Mouse (Mus musculus) hindbrain, embryonic 15.5 days (tissue): ENCODE data around the gene Olfr506. TPM values are rescaled to one million over a fixed set of nuclear protein-coding genes. Genes with fewer than 3 reads are reported as not detected.
"Not testable (repeated sequence)": the region's sequence is repeated elsewhere in the genome, so short reads cannot be mapped to it uniquely, and the experiment has no call there.

Experiments
- ATAC-seq: fragments of 200-750 bp; cut with Nextera tagmentation; 2 replicates; pipeline ENCODE4 v1.8.0; 2017; ENCODE audit warnings: low read depth, moderate number of reproducible peaks, moderate TSS enrichment; ENCODE audit not compliant: low FRiP score
- H3K27ac ChIP-seq: fragments of 300-500 bp; sonication (generic); replicated peaks from 2 replicates; pipeline ENCODE4 v1.5.1; 2015; ENCODE audit warnings: mild to moderate bottlenecking, inconsistent platforms
- H3K27me3 ChIP-seq: fragments of 300-500 bp; sonication (generic); 2 replicates; pipeline ENCODE4 v1.6.1; 2015; ENCODE audit warnings: control low read depth, inconsistent platforms
- H3K36me3 ChIP-seq: fragments of 300-500 bp; sonication (generic); 2 replicates; pipeline ENCODE4 v1.6.1; 2015; ENCODE audit warnings: control low read depth, inconsistent platforms
- H3K4me1 ChIP-seq: fragments of 300-500 bp; sonication (generic); replicated peaks from 2 replicates; pipeline ENCODE4 v1.6.1; 2015; ENCODE audit warnings: control low read depth, inconsistent platforms
- H3K4me2 ChIP-seq: fragments of 300-500 bp; sonication (generic); 2 replicates; pipeline ENCODE4 v1.6.1; 2015; ENCODE audit warnings: moderate library complexity, mild to moderate bottlenecking, inconsistent platforms
- H3K4me3 ChIP-seq: fragments of 300-500 bp; sonication (generic); 2 replicates; pipeline ENCODE4 v1.5.1; 2015; ENCODE audit warnings: mild to moderate bottlenecking, inconsistent platforms
- H3K9ac ChIP-seq: fragments of 300-500 bp; sonication (generic); 2 replicates; pipeline ENCODE4 v1.6.1; 2015; ENCODE audit warnings: inconsistent platforms
- H3K9me3 ChIP-seq: fragments of 300-500 bp; sonication (generic); 2 replicates; pipeline ENCODE4 v1.6.1; 2016; ENCODE audit warnings: control low read depth, inconsistent platforms
- WGBS: fragments of 180-500 bp; shearing (Covaris S2); methylation state at CpG from one replicate; pipeline ENCODE4 v1.1.7; 2015; 5-methylcytosine and 5-hydroxymethylcytosine counted together
- polyA plus RNA-seq: library from polyadenylated mRNA; unstranded; fragments of >200 nt; fragmentation: Nextera tagmentation; extraction: Ambion mirVana; gene quantifications from 2 replicates; pipeline ENCODE4 v1.2.1, GENCODE M21; 2015

Olfr506 gene
- polyA plus RNA-seq = not detected in 2 replicates

DNA sequence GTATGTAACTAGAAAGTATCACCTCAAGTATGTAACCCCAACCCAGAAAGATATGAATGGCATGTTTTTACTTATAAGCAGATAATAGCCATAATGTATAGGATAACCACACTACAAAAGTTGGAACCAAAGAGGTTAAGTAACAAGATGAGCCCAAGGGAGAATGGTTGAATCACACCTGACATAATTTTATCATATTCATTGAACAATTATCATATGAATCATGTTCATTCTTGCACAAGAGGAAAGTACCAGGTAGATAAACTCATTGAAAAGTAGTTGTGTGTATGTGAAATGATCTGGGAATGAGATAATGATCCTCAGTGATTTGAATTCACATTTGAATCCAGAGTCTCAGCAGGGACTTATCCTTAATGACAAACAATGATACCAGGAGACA lies at the start of gene Olfr506:
TSS of gene Olfr506 (plus strand) at position 301 of the 400 bp plus-strand sequence.
- Histone ChIP-seq H3K4me3 (no peak within 1 kb of the TSS), H3K9me3 (no peaks in the 10 kb centered on the region), H3K9ac (no peak within 1 kb of the TSS), H3K27me3 (no peaks in the 10 kb centered on the region), H3K4me2 (no peak within 1 kb of the TSS), H3K36me3 (no peaks in the 10 kb centered on the region), H3K27ac (no peak within 1 kb of the TSS), H3K4me1 (no peaks in the 10 kb centered on the region)
- ATAC-seq = no peak

DNA sequence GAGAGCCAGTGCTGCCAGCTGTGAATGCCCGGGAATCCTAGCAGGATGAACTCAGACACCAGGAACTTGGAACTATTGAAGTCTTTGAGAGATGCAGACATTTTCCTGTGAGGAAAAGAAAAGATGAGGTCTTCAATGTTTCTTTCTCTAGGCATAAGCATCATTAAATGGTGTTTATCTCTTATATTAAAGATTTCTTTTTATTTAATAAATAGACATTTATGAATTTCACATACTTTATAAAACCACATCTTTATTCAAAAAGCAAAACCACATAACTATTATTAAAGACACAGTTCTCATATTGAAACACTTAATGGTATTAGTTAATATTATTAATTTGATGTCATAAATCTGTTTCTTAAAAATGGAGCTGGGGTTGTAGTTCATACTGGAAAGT lies 44.9 kb upstream of the Olfr506 start, which contains the start of gene Olfr504:
TSS of gene Olfr504 (minus strand) at position 101 of the 400 bp plus-strand sequence.
- 89% methylated on average over 1 of the region's 1 CpGs for WGBS
- no peak for ATAC-seq

DNA sequence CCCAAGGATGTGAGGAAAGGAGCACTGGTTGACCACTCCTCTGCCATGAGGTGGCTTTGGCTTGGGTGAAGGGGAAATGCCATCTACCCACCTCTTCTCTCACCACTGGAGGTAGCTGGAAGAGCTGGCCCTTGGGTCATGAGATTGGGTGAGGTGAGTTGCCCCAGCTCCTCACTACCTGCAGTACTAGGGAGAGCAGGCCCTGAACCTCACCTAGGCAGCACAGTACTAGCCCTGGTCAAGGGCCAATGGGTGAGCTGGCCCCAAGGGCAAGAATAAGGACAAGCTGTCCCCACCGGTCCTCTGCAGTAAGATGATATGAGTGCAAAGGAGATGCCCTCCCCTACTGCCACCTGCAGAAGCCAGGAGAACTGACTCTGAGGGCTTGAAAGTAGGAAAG lies 20.8 kb upstream of the Olfr506 start:
- Histone ChIP-seq H3K4me1 (no peaks in the 10 kb centered on the region), H3K9ac (no peak overlapping the region), H3K27me3 (no peaks in the 10 kb centered on the region), H3K27ac (no peak overlapping the region), H3K4me3 (no peak overlapping the region), H3K36me3 (no peaks in the 10 kb centered on the region), H3K9me3 (no peaks in the 10 kb centered on the region), H3K4me2 (no peak overlapping the region)
- ATAC-seq = no peak
- 96% methylated on average over 1 of the region's 1 CpGs for WGBS

More for the DNA sequence above, 44.9 kb upstream of the Olfr506 start, which contains the start of gene Olfr504:
- Histone ChIP-seq H3K9me3 (no peaks in the 10 kb centered on the region), H3K4me2 (no peak within 1 kb of the TSS), H3K9ac (no peak within 1 kb of the TSS), H3K4me3 (no peak within 1 kb of the TSS), H3K27me3 (no peaks in the 10 kb centered on the region), H3K4me1 (no peaks in the 10 kb centered on the region), H3K27ac (no peak within 1 kb of the TSS), H3K36me3 (no peaks in the 10 kb centered on the region)

DNA sequence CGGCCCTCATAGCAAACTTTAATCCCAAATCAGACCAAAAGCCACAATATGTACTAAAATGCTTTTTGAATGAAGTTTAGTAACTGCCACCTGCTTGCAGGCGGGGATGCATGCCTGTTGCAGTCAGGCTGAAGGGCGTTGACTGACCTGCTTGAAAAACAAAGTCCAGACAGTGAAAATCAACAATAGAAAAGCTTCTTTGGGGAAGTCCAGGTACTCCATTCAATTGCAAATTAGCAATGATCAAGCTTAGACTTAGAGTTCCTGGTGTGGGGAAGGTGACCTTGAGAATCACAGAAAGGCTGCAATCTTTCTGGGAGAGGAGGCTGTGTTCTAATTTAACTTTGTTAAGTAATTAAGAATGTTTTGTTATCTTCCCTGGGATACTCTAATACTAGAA lies 8.7 kb upstream of the Olfr506 start:
- not testable (repeated sequence) for H3K27me3 ChIP-seq, H3K9ac ChIP-seq, H3K4me3 ChIP-seq, H3K4me2 ChIP-seq, H3K36me3 ChIP-seq, ATAC-seq, H3K9me3 ChIP-seq, H3K27ac ChIP-seq, H3K4me1 ChIP-seq
- WGBS = 84% methylated on average over 3 of the region's 3 CpGs

DNA sequence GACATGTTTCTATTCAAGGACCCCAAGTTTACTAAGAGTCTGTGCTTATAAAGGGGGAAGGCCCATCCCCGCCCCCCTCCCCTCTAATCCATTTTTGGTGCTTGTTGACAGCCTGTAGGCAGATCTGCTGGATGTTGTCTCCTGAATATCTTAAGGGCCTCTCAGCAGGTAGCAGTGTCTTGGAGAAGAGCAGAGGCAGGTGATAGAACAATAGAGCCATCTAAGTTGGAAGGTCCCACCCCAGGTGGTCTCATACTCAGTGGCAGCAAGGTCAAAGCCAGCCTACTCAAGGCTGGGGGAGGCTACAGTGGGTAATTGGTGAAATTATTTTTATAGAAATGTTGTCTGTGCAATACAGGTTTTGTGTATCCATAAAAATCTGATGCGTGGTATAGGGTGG lies 3.5 kb downstream of the Olfr506 start:
- no peaks in the 10 kb centered on the region for H3K27me3 ChIP-seq
- no peaks in the 10 kb centered on the region for H3K4me1 ChIP-seq
- H3K27ac ChIP-seq = no peak overlapping the region
- no peak overlapping the region for H3K9ac ChIP-seq
- no peak overlapping the region for H3K4me3 ChIP-seq
- H3K36me3 ChIP-seq = no peaks in the 10 kb centered on the region
- no peak for ATAC-seq
- no peaks in the 10 kb centered on the region for H3K9me3 ChIP-seq
- H3K4me2 ChIP-seq = no peak overlapping the region
- 87% methylated on average over 2 of the region's 2 CpGs for WGBS

DNA sequence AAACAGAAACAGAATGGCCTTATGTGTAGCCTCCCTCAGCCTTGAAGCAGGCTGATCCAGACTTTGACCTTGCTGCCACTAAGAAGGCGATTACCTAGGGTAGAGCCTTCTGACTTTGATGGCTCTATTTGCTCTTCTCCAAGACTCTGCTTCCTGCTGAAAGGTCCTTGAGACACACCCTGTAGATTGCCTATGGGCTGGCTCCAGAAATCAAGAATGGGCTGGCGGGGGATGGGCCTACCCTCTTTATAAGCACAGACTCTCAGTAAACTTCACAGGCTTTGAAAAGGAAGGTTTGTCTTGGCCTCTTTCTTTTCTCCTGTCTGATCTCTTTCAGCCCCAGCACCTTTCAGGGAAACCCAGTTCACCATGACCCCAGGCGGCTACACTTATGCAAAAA lies 6.2 kb downstream of the Olfr506 start:
- H3K36me3 ChIP-seq, H3K4me3 ChIP-seq, H3K27ac ChIP-seq, ATAC-seq, H3K9ac ChIP-seq, H3K4me2 ChIP-seq, H3K4me1 ChIP-seq, H3K9me3 ChIP-seq, H3K27me3 ChIP-seq: not testable (repeated sequence)
- 70% methylated on average over 3 of the region's 3 CpGs for WGBS

DNA sequence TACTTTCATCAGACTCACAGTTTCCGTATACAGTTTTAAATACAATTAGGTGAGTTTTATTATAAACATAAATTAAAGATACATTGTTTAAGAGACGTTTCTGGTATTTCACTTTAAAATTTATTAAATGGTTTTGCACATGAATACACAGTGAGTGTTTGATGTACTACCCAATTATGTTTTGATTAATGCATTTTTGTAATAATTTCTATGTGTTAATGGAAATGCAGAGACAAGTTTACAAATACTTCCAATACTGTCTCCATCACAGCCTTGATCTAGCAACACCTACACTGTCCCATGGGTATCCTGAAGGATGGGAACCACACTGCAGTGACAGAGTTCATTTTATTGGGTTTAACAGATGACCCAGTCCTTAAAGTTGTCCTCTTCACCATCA lies 10.9 kb downstream of the Olfr506 start, which contains the start of gene Olfr507:
TSS of gene Olfr507 (plus strand) at position 301 of the 400 bp plus-strand sequence.
- no peak within 1 kb of the TSS for H3K4me3 ChIP-seq
- no peaks in the 10 kb centered on the region for H3K36me3 ChIP-seq
- ATAC-seq = no peak
- 77% methylated on average over 2 of the region's 2 CpGs for WGBS
- H3K9ac ChIP-seq = no peak within 1 kb of the TSS
- no peak within 1 kb of the TSS for H3K27ac ChIP-seq
- no peaks in the 10 kb centered on the region for H3K4me1 ChIP-seq
- H3K27me3 ChIP-seq = no peaks in the 10 kb centered on the region
- H3K9me3 ChIP-seq = no peaks in the 10 kb centered on the region
- no peak within 1 kb of the TSS for H3K4me2 ChIP-seq

DNA sequence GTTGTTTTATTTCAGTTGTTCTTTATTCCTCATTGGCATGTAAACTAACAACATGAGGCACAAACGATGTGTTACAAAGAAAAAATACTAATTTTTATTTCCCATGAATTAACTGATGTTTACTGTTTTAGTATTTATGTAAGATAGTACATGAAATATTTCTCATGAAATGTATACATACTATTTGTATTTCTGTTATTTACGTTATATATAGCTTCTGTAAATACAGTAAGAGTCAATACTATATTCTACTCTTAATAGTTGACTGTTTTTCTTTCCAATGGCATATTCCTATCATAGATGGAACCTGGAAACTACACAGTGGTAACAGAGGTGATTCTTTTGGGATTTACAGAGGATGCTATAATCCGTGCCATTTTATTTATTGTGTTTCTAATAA lies 19.1 kb downstream of the Olfr506 start, which contains the start of gene Olfr508:
TSS of gene Olfr508 (plus strand) at position 301 of the 400 bp plus-strand sequence.
- 80% methylated on average over 3 of the region's 3 CpGs for WGBS
- H3K9me3 ChIP-seq = no peaks in the 10 kb centered on the region
- no peak within 1 kb of the TSS for H3K9ac ChIP-seq
- ATAC-seq = no peak
- H3K27ac ChIP-seq = no peak within 1 kb of the TSS
- H3K4me1 ChIP-seq = no peaks in the 10 kb centered on the region
- no peaks in the 10 kb centered on the region for H3K36me3 ChIP-seq
- no peaks in the 10 kb centered on the region for H3K27me3 ChIP-seq
- no peak within 1 kb of the TSS for H3K4me3 ChIP-seq
- no peak within 1 kb of the TSS for H3K4me2 ChIP-seq

DNA sequence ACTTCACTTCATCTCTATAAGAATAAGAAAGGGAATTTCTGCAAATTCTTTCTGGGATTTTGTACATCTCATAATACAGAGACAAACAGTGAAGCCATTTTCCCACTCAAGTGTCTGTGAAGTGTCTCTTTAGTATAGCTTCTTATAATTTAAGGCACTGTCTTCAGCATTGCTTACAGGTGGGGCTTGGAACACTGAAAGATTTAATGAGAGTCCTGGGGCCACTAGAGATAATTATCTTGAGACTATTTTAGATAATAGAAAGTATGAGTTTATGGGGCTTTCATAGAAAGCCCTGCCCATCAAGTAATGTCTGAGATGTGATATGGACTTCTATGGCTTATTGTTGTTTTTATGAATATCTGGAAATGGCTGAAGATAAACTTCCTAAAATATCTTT lies 41.2 kb downstream of the Olfr506 start, which contains the start of gene Olfr509:
TSS of gene Olfr509 (minus strand) at position 101 of the 400 bp plus-strand sequence.
- no peak for ATAC-seq
- Histone ChIP-seq H3K36me3 (no peaks in the 10 kb centered on the region), H3K4me3 (no peak within 1 kb of the TSS), H3K4me2 (no peak within 1 kb of the TSS), H3K27me3 (no peaks in the 10 kb centered on the region), H3K9ac (no peak within 1 kb of the TSS), H3K9me3 (no peaks in the 10 kb centered on the region), H3K27ac (no peak within 1 kb of the TSS), H3K4me1 (no peaks in the 10 kb centered on the region)

DNA sequence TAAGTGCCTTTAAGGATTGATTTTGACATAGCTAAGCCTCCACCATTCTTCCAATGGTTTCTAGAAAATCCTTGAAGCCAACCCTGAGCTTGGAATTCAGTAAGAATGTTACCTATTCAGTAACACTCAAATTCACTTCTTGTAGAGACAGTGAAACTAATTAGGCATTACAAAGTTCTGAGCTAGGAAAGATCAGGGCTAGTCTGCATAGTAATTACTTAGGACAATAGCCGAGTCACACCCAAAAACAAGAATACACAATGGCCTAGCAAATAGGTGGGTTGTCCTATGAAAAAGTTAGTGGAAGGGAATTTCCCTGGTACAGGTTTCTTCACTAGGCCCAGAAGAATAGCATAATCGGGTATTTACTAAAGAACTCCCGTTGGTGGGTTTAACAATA lies 51.8 kb downstream of the Olfr506 start:
- Histone ChIP-seq H3K4me1 (no peaks in the 10 kb centered on the region), H3K27ac (no peak overlapping the region), H3K4me2 (no peak overlapping the region), H3K36me3 (no peaks in the 10 kb centered on the region), H3K9ac (no peak overlapping the region), H3K4me3 (no peak overlapping the region), H3K27me3 (no peaks in the 10 kb centered on the region), H3K9me3 (no peaks in the 10 kb centered on the region)
- no peak for ATAC-seq
- 87% methylated on average over 3 of the region's 3 CpGs for WGBS

Other genes starting within 250 kb of the Olfr506 start
- gene Olfr494, start 245.5 kb upstream of the Olfr506 start, polyA plus RNA-seq = not detected in 2 replicates
- gene Olfr495, start 217.6 kb upstream of the Olfr506 start, polyA plus RNA-seq = not detected in 2 replicates
- gene Olfr497, start 190.4 kb upstream of the Olfr506 start, polyA plus RNA-seq = not detected in 2 replicates
- gene Olfr498, start 145.5 kb upstream of the Olfr506 start, polyA plus RNA-seq = not detected in 2 replicates
- gene Olfr502, start 85.7 kb upstream of the Olfr506 start, polyA plus RNA-seq = not detected in 2 replicates
- gene Olfr503, start 66.3 kb upstream of the Olfr506 start, polyA plus RNA-seq = not detected in 2 replicates
- gene Olfr504, start 45.0 kb upstream of the Olfr506 start, polyA plus RNA-seq = not detected in 2 replicates
- not detected in 2 replicates for gene Olfr507, start 11.0 kb downstream of the Olfr506 start, polyA plus RNA-seq
- gene Olfr508, start 19.2 kb downstream of the Olfr506 start, polyA plus RNA-seq = not detected in 2 replicates
- 0.04 TPM in 1 of 2 replicates, not detected in the other for gene Olfr509, start 41.1 kb downstream of the Olfr506 start, polyA plus RNA-seq
- gene Olfr510, start 55.6 kb downstream of the Olfr506 start, polyA plus RNA-seq = not detected in 2 replicates
- not detected in 2 replicates for gene Olfr512, start 102.5 kb downstream of the Olfr506 start, polyA plus RNA-seq
- not detected in 2 replicates for gene Olfr513, start 140.2 kb downstream of the Olfr506 start, polyA plus RNA-seq
- gene Olfr514, start 215.2 kb downstream of the Olfr506 start, polyA plus RNA-seq = not detected in 2 replicates
- not detected in 2 replicates for gene Olfr516, start 239.7 kb downstream of the Olfr506 start, polyA plus RNA-seq